Mouse (Mus musculus) liver, embryonic 16.5 days (tissue): ENCODE measurements around the gene Dpm1. TPM values are rescaled to one million over a fixed set of nuclear protein-coding genes. Genes with fewer than 3 reads are reported as not detected.
A peak's percentile ranks its signal among the peaks of the same experiment; 100 is the strongest.

Source experiments
- ATAC-seq: fragments of 200-750 bp; cut with Nextera tagmentation; 2 replicates; pipeline ENCODE4 v1.8.0; 2017; ENCODE audit warnings: low read depth, mild to moderate bottlenecking, moderate number of reproducible peaks, moderate library complexity
- H3K27ac ChIP-seq: fragments of 300-500 bp; sonication (generic); 2 replicates; pipeline ENCODE4 v1.5.1; 2014; ENCODE audit warnings: mild to moderate bottlenecking, low read length
- H3K27me3 ChIP-seq: fragments of 300-500 bp; sonication (generic); 2 replicates; pipeline ENCODE4 v1.6.1; 2014; ENCODE audit warnings: low read depth, low read length, mixed read lengths; ENCODE audit not compliant: control insufficient read depth, insufficient read depth
- H3K36me3 ChIP-seq: fragments of 300-500 bp; sonication (generic); 2 replicates; pipeline ENCODE4 v1.6.1; 2014; ENCODE audit warnings: mild to moderate bottlenecking; ENCODE audit not compliant: control insufficient read depth, insufficient read depth
- H3K4me1 ChIP-seq: fragments of 300-500 bp; sonication (generic); 2 replicates; pipeline ENCODE4 v1.6.1; 2014; ENCODE audit warnings: low read depth, low read length, mixed read lengths; ENCODE audit not compliant: control insufficient read depth
- H3K4me2 ChIP-seq: fragments of 300-500 bp; sonication (generic); 2 replicates; pipeline ENCODE4 v1.6.1; 2014; ENCODE audit warnings: low read depth, low read length, mixed read lengths
- H3K4me3 ChIP-seq: fragments of 300-500 bp; sonication (generic); 2 replicates; pipeline ENCODE4 v1.5.1; 2014; ENCODE audit warnings: low read depth, mild to moderate bottlenecking, low read length
- H3K9ac ChIP-seq: fragments of 300-500 bp; sonication (generic); 2 replicates; pipeline ENCODE4 v1.6.1; 2014; ENCODE audit warnings: low read depth, low read length
- H3K9me3 ChIP-seq: fragments of 300-500 bp; sonication (generic); replicated peaks from 2 replicates; pipeline ENCODE4 v1.6.1; 2016; ENCODE audit warnings: low read length; ENCODE audit not compliant: control insufficient read depth
- WGBS: fragments of 180-500 bp; shearing (Covaris S2); extraction: QIAGEN DNeasy Blood & Tissue Kit; methylation state at CpG from one replicate; pipeline ENCODE4 v1.1.7; 2014; ENCODE audit not compliant: insufficient replicate concordance; 5-methylcytosine and 5-hydroxymethylcytosine counted together
- microRNA-seq: library from miRNA; unstranded; fragments of <30 nt; microRNA quantifications from one replicate; pipeline ENCODE4, GENCODE M21; 2016
- polyA plus RNA-seq: library from polyadenylated mRNA; unstranded; fragments of >200 nt; fragmentation: Nextera tagmentation; extraction: Ambion mirVana; gene quantifications from 2 replicates; pipeline ENCODE4 v1.2.1, GENCODE M21; 2015

Dpm1 gene
- polyA plus RNA-seq, 1 experiment from 2014 or later, result 66.0 TPM

DNA sequence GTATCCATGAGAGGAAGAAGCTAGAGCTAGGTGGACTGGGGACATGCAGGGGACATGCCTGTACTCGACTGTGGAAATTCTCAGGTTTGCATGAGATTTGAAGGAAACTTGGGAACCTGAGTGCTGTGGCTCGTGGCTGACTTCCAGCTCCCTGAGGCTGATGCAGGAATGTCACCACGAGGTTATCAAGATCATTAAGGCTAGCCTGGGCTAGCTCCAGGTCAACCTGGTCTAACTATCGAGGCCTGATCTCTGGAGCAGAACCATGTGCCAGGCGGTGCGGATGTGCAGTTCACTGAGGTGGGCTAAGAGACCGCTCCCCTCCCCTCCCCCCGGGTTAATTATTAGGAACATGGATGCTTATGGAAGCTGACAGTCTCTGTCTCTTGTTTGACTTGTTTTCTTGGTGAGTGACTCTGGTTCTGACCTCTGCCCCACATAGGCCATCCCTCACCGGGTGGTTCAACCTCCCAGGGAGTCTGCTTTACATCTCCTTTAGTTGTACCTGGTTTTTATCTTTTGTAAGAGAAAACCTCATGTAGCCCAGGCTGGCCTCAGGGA is 69.9 kb downstream of the Dpm1 start:
- peak overlapping the region; percentile 82; the same call in 1 of the 2 replicates for H3K27ac ChIP-seq
- no peak overlapping the region for H3K9ac ChIP-seq
- 60% methylated on average over 9 of the region's 9 CpGs for WGBS
- ATAC-seq, result no peak
- peaks cover 29% of the 10 kb centered on the region for H3K4me1 ChIP-seq
- no peaks in the 10 kb centered on the region for H3K36me3 ChIP-seq
- H3K4me3 ChIP-seq, result no peak overlapping the region
- no peak overlapping the region for H3K4me2 ChIP-seq
- no peaks in the 10 kb centered on the region for H3K9me3 ChIP-seq
- peaks cover 26% of the 10 kb centered on the region for H3K27me3 ChIP-seq

Small RNA genes within 50 kb of the gene (microRNA-seq; reads per million reads assigned to microRNA genes)
- not detected for gene Gm24561

Other genes with a start within 250 kb of the Dpm1 start
- 0.81 and 1.2 TPM in 2 replicates for gene Ripor3, start 220.0 kb downstream of the Dpm1 start, polyA plus RNA-seq
- gene Pard6b, start 149.6 kb downstream of the Dpm1 start, polyA plus RNA-seq, result 2.3 and 2.7 TPM in 2 replicates
- gene Adnp, start 23.5 kb downstream of the Dpm1 start, polyA plus RNA-seq, result 0.18 and 0.27 TPM in 2 replicates
- 3.8 and 4.0 TPM in 2 replicates for gene Gm20716, start 227 bp downstream of the Dpm1 start, polyA plus RNA-seq
- gene Mocs3, start within 50 bp of the Dpm1 start, polyA plus RNA-seq, result 2.4 and 2.7 TPM in 2 replicates
- 0.12 and 0.19 TPM in 2 replicates for gene Kcng1, start 51.1 kb upstream of the Dpm1 start, polyA plus RNA-seq